ENCODE assay signal across 14 mouse cellular contexts in genomic region chr1:74070001-74070551, GRCm38 (mm10). TPM values are rescaled to one million over a fixed set of nuclear protein-coding genes. Genes with fewer than 3 reads are reported as not detected.
DNase-seq lines count a peak whose midpoint lies in the region; ATAC-seq and TF ChIP-seq lines count a peak whose summit lies in the region.
"Had no signal": no experiment of that assay in that cellular context is flagged by ENCODE, and none has a peak within 500 bp of the region (broad histone marks: within the 10 kb centered on the region; RNA-seq: fewer than 3 reads in every experiment).

No protein-coding gene starts in this region.

- H3K36me3 ChIP-seq in liver, postnatal 0 days (replicated peaks; ENCODE audit: insufficient read depth, low read length) = no peaks in the 10 kb centered on the region
- no peaks in the 10 kb centered on the region for H3K36me3 ChIP-seq in liver, embryonic 12.5 days
- peaks cover 19% of the 10 kb centered on the region for H3K36me3 ChIP-seq in limb, embryonic 13.5 days
- H3K36me3 ChIP-seq: forebrain, embryonic 15.5 days; intestine, embryonic 15.5 days had no signal

- no peaks in the 10 kb centered on the region for H3K9me3 ChIP-seq in liver, postnatal 0 days (ENCODE audit: low read length)
- no peaks in the 10 kb centered on the region for H3K9me3 ChIP-seq in liver, embryonic 12.5 days (replicated peaks)
- H3K9me3 ChIP-seq in limb, embryonic 13.5 days = no peaks in the 10 kb centered on the region
- H3K9me3 ChIP-seq: forebrain, embryonic 15.5 days; intestine, embryonic 15.5 days had no signal

- peaks cover 20% of the 10 kb centered on the region for H3K4me1 ChIP-seq in liver, postnatal 0 days (ENCODE audit: insufficient read depth)
- peaks cover 19% of the 10 kb centered on the region for H3K4me1 ChIP-seq in liver, embryonic 12.5 days
- peaks cover 57% of the 10 kb centered on the region for H3K4me1 ChIP-seq in limb, embryonic 13.5 days

- DNase-seq in cerebellum, adult 9-10 months = no peak
- DNase-seq in liver, postnatal 0 days = no peak
- DNase-seq in kidney, adult 18-20 months = peak; percentile 67
- DNase-seq: cerebellum, adult 8-10 months; right cerebral cortex, postnatal 4 days had no signal

- H3K4me3 ChIP-seq in liver, postnatal 0 days (ENCODE audit: low read depth, low read length) = no peak overlapping the region
- no peak overlapping the region for H3K4me3 ChIP-seq in liver, embryonic 12.5 days
- H3K4me3 ChIP-seq in limb, embryonic 13.5 days = no peak overlapping the region
- H3K4me3 ChIP-seq: forebrain, embryonic 15.5 days; intestine, embryonic 15.5 days had no signal

- ATAC-seq in cerebellum, adult (ENCODE audit: insufficient number of reproducible peaks, low FRiP score, low TSS enrichment) = 0 out of 2 replicates have a peak, but pooled peaks have one; percentile 16
- ATAC-seq in liver, postnatal 0 days = no peak
- no peak for ATAC-seq in liver, embryonic 12.5 days
- ATAC-seq in limb, embryonic 13.5 days (ENCODE audit: low FRiP score, low read depth) = no peak
- no peak for ATAC-seq in erythroblast, adult 5-6 weeks (replicated peaks; ENCODE audit: low FRiP score, poor library complexity, severe bottlenecking)
- ATAC-seq in megakaryocyte-erythroid progenitor cell, adult 5-6 weeks (replicated peaks; ENCODE audit: low FRiP score, low TSS enrichment, poor library complexity, severe bottlenecking) = no peak
- ATAC-seq: midbrain, embryonic 16.5 days had no signal

- H3K27me3 ChIP-seq in liver, postnatal 0 days (ENCODE audit: insufficient read depth, low read length) = peaks cover 7% of the 10 kb centered on the region; the same call in 1 of the 2 replicates
- peaks cover 42% of the 10 kb centered on the region for H3K27me3 ChIP-seq in liver, embryonic 12.5 days (replicated peaks)
- H3K27me3 ChIP-seq in limb, embryonic 13.5 days = no peaks in the 10 kb centered on the region
- H3K27me3 ChIP-seq: forebrain, embryonic 15.5 days; intestine, embryonic 15.5 days had no signal

- H3K27ac ChIP-seq in liver, postnatal 0 days (ENCODE audit: low read depth) = no peak overlapping the region
- no peak overlapping the region for H3K27ac ChIP-seq in liver, embryonic 12.5 days
- H3K27ac ChIP-seq in limb, embryonic 13.5 days = peak overlapping the region; percentile 90; the same call in 1 of the 2 replicates
- H3K27ac ChIP-seq: forebrain, embryonic 15.5 days; intestine, embryonic 15.5 days had no signal

- TF ChIP-seq CTCF in liver, postnatal 0 days (IDR thresholded peaks at IDR 0.05; ENCODE audit: low read depth) = no peak

- H3K4me2 ChIP-seq in liver, postnatal 0 days (ENCODE audit: low read depth, low read length) = no peak overlapping the region
- no peak overlapping the region for H3K4me2 ChIP-seq in liver, embryonic 12.5 days
- H3K4me2 ChIP-seq in limb, embryonic 13.5 days (replicated peaks) = no peak overlapping the region
- H3K4me2 ChIP-seq: forebrain, embryonic 15.5 days; intestine, embryonic 15.5 days had no signal

- peak; percentile 48; the same call in 1 of the 2 replicates for TF ChIP-seq EP300 in liver, postnatal 0 days (IDR thresholded peaks at IDR 0.05; ENCODE audit: low read depth)

- WGBS in liver, postnatal 0 days (ENCODE audit: insufficient replicate concordance) = 66% methylated on average over 7 of the region's 7 CpGs
- WGBS in liver, embryonic 12.5 days (ENCODE audit: insufficient replicate concordance) = 61% methylated on average over 7 of the region's 7 CpGs
- 78% methylated on average over 7 of the region's 7 CpGs for WGBS in limb, embryonic 13.5 days

- H3K9ac ChIP-seq in liver, postnatal 0 days (replicated peaks) = no peak overlapping the region
- H3K9ac ChIP-seq in liver, embryonic 12.5 days = no peak overlapping the region
- no peak overlapping the region for H3K9ac ChIP-seq in limb, embryonic 13.5 days
- H3K9ac ChIP-seq: forebrain, embryonic 15.5 days; intestine, embryonic 15.5 days had no signal

RNA-seq across cellular contexts. Expression of gene Tns1, which starts 54.2 kb away (rescaled TPM):
- polyA plus RNA-seq in liver, postnatal 0 days (2015; fragmentation: Nextera tagmentation; extraction: Ambion mirVana) = 12.1 and 12.8 TPM in 2 replicates
- polyA plus RNA-seq in liver, embryonic 12.5 days (2016; fragmentation: Nextera tagmentation; extraction: Ambion mirVana) = 13.1 and 16.1 TPM in 2 replicates
- polyA plus RNA-seq in limb, embryonic 13.5 days (2015; fragmentation: Nextera tagmentation; extraction: Ambion mirVana) = 44.4 and 45.1 TPM in 2 replicates
- 8.5 and 9.2 TPM in 2 replicates for total RNA-seq in erythroblast, adult 5-6 weeks (2015; ENCODE audit: low replicate concordance)
- total RNA-seq in erythroblast, adult 5-6 weeks (2017; ENCODE audit: low replicate concordance) = 11.9 and 21.6 TPM in 2 replicates
- 62.1 and 69.2 TPM in 2 replicates for total RNA-seq in megakaryocyte-erythroid progenitor cell, adult 5-6 weeks (2014; fragmentation: Nextera tagmentation)
- 17.3 and 25.3 TPM in 2 replicates for total RNA-seq in megakaryocyte-erythroid progenitor cell, adult 5-6 weeks (2017)
- total RNA-seq: MEL had no signal

RNA-seq across cellular contexts. Expression of gene Rufy4, which starts 55.3 kb away (rescaled TPM):
- 0.20 TPM in 1 of 2 replicates, not detected in the other for polyA plus RNA-seq in liver, postnatal 0 days (2015; fragmentation: Nextera tagmentation; extraction: Ambion mirVana)
- polyA plus RNA-seq in liver, embryonic 12.5 days (2016; fragmentation: Nextera tagmentation; extraction: Ambion mirVana) = 0.16 and 0.20 TPM in 2 replicates
- 0.15 and 0.33 TPM in 2 replicates for polyA plus RNA-seq in limb, embryonic 13.5 days (2015; fragmentation: Nextera tagmentation; extraction: Ambion mirVana)
- not detected in 2 replicates for total RNA-seq in erythroblast, adult 5-6 weeks (2015; ENCODE audit: low replicate concordance)
- total RNA-seq in erythroblast, adult 5-6 weeks (2017; ENCODE audit: low replicate concordance) = not detected in 2 replicates
- total RNA-seq in megakaryocyte-erythroid progenitor cell, adult 5-6 weeks (2014; fragmentation: Nextera tagmentation) = not detected in 2 replicates
- 0.70 TPM in 1 of 2 replicates, not detected in the other for total RNA-seq in megakaryocyte-erythroid progenitor cell, adult 5-6 weeks (2017)
